Mouse (Mus musculus): ENCODE results near the gene Baiap2l2.

- TF ChIP-seq TAL1 (IDR thresholded peaks at IDR 0.05; ENCODE audit: low read length) = no peak
- TF ChIP-seq GATA1 (IDR thresholded peaks at IDR 0.05; ENCODE audit: low read length) = no peak
Observed at GRCm38 (mm10) chr15:79213591-79213990, 71.7 kb downstream of the Baiap2l2 start.

Data from erythroblast, embryonic 14.5 days (primary cell).